Mouse (Mus musculus): ENCODE data around the gene Clmn.

GRCm38 (mm10) chr12:104801494-104802260 is 63.2 kb downstream of the Clmn start:
- no peak for TF ChIP-seq CTCF (IDR thresholded peaks at IDR 0.05)
- no peak for TF ChIP-seq EP300 (IDR thresholded peaks at IDR 0.05; ENCODE audit: insufficient read depth, low read depth, low read length)

Measured in heart, adult 2 months (tissue).